Mouse (Mus musculus): ENCODE results near the gene Tmem167b.
"Not testable (repeated sequence)": the region's sequence is repeated elsewhere in the genome, so short reads cannot be mapped to it uniquely, and the experiment has no call there.

The Tmem167b gene

GRCm38 (mm10) chr3:108562133-108562730 is at the start of gene Tmem167b:
Gene Tmem167b (minus strand): TSS chr3:108562466.
- DNase-seq (ENCODE audit: extremely low spot score), result peak; percentile 96

GRCm38 (mm10) chr3:108608906-108609305 is 46.6 kb upstream of the Tmem167b start:
- DNase-seq (ENCODE audit: extremely low spot score), result no peak

- peak; percentile 42 for DNase-seq (ENCODE audit: extremely low spot score)
Observed at GRCm38 (mm10) chr3:108591530-108592522, 29.6 kb upstream of the Tmem167b start.

- DNase-seq (ENCODE audit: extremely low spot score), result peak; percentile 97
Observed at GRCm38 (mm10) chr3:108590786-108591529, 28.7 kb upstream of the Tmem167b start, which contains the start of gene Wdr47. Gene Wdr47 (plus strand): TSS chr3:108591279.

GRCm38 (mm10) chr3:108588446-108588845 is 26.2 kb upstream of the Tmem167b start:
- DNase-seq (ENCODE audit: extremely low spot score), result no peak

GRCm38 (mm10) chr3:108584580-108584979 is 22.3 kb upstream of the Tmem167b start:
- DNase-seq (ENCODE audit: extremely low spot score), result no peak

GRCm38 (mm10) chr3:108574018-108574417 is 11.8 kb upstream of the Tmem167b start:
- no peak for DNase-seq (ENCODE audit: extremely low spot score)

- DNase-seq (ENCODE audit: extremely low spot score), result no peak
Observed at GRCm38 (mm10) chr3:108572309-108573010, 10.2 kb upstream of the Tmem167b start.

GRCm38 (mm10) chr3:108571443-108572294 is 9.4 kb upstream of the Tmem167b start, which contains the start of gene Taf13:
Gene Taf13 (plus strand): TSS chr3:108571698.
- DNase-seq (ENCODE audit: extremely low spot score), result peak; percentile 96

GRCm38 (mm10) chr3:108570813-108571212 is 8.5 kb upstream of the Tmem167b start:
- DNase-seq (ENCODE audit: extremely low spot score), result no peak

GRCm38 (mm10) chr3:108569636-108570035 is 7.4 kb upstream of the Tmem167b start:
- DNase-seq (ENCODE audit: extremely low spot score), result not testable (repeated sequence)

GRCm38 (mm10) chr3:108567990-108568877 is 6.0 kb upstream of the Tmem167b start:
- DNase-seq (ENCODE audit: extremely low spot score), result peak; percentile 36

- DNase-seq (ENCODE audit: extremely low spot score), result peak; percentile 72
Observed at GRCm38 (mm10) chr3:108563309-108563708, 1.0 kb upstream of the Tmem167b start.

GRCm38 (mm10) chr3:108562777-108563271 is 558 bp upstream of the Tmem167b start:
- DNase-seq (ENCODE audit: extremely low spot score), result no peak

- DNase-seq (ENCODE audit: extremely low spot score), result no peak
Observed at GRCm38 (mm10) chr3:108557888-108558287, 4.4 kb downstream of the Tmem167b start.

GRCm38 (mm10) chr3:108554587-108555312 is 7.5 kb downstream of the Tmem167b start:
- peak; percentile 92 for DNase-seq (ENCODE audit: extremely low spot score)

GRCm38 (mm10) chr3:108554111-108554561 is 8.1 kb downstream of the Tmem167b start:
- no peak for DNase-seq (ENCODE audit: extremely low spot score)

GRCm38 (mm10) chr3:108542299-108542698 is 20.0 kb downstream of the Tmem167b start:
- DNase-seq (ENCODE audit: extremely low spot score), result no peak

All from embryo, embryonic 9.5 days (tissue).